Mouse (Mus musculus) E14TG2a.4 (cell line): ENCODE measurements around the gene Fam219b.

ENCODE experiments used
- CTCF ChIP-seq: conservative IDR thresholded peaks from 2 replicates; pipeline ENCODE4 v1.5.1; 2014; ENCODE audit warnings: low read length
- NANOG ChIP-seq: IDR thresholded peaks from 2 replicates; pipeline ENCODE4 v1.6.1; 2014; ENCODE audit warnings: borderline replicate concordance, low read length, mixed read lengths

- TF ChIP-seq CTCF (no peak), NANOG (no peak)
Measured at GRCm38 (mm10) chr9:57559568-57559967, 22.2 kb downstream of the Fam219b start.
